Comparison of ENCODE assay signal across 9 mouse cellular contexts in the genomic region with DNA sequence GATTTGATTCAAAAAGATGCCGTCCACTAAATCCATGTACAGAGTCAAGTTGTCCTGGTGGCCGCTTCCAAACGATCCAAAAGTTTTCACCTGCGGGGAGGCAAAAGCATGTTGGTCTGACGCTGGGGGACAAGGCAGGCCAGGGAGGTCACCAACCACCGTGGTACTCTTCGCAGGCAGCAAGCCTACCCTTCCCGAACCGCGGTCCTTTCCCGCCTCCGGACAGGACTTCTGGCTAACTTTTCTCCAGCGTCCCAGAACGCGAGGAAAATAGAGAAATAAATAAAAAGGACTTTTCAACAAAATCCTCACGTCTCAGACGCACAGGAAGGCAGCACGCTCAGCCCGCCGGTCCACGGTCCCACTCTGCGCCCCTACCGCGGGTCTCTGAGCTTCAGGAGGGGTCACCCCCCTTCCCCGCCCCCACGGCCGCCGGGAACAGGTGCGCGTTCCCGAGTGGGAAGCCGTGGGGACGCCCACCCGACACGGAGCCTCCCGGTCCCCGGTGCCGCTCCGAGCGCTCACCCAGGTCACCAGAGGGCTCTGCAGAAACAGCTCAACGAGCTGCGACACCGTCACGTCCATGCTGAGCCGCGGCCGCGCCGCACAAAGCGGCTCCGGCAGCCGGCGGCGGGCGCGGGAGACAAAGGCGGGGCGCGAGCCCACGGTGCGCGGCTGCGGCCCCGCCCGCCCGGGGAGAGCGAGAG. TPM values are rescaled to one million over a fixed set of nuclear protein-coding genes. Genes with fewer than 3 reads are reported as not detected.
A peak's percentile ranks its signal among the peaks of the same experiment; 100 is the strongest.
DNase-seq lines count a peak whose midpoint lies in the region; ATAC-seq lines count a peak whose summit lies in the region.
"Had no signal": no experiment of that assay in that cellular context is flagged by ENCODE, and none has a peak within 500 bp of the region (broad histone marks: within the 10 kb centered on the region; RNA-seq: fewer than 3 reads in every experiment).

No protein-coding gene starts in this region.

- H3K9me3 ChIP-seq in intestine, embryonic 16.5 days (ENCODE audit: control insufficient read depth, low read length): no peaks in the 10 kb centered on the region

- intact Hi-C loops in gastrocnemius, postnatal 36 days (cut with DNase I): no loop called here

- under 1% methylated on average over 66 of the region's 67 CpGs for WGBS in intestine, embryonic 16.5 days

- H3K4me3 ChIP-seq in intestine, embryonic 16.5 days (ENCODE audit: low read length): peak overlapping the region; percentile 80

- peaks cover 8% of the 10 kb centered on the region; the same call in 1 of the 2 replicates for H3K4me1 ChIP-seq in intestine, embryonic 16.5 days (ENCODE audit: control insufficient read depth, insufficient read depth, low read length)

- peak overlapping the region; percentile 87 for H3K4me2 ChIP-seq in intestine, embryonic 16.5 days (ENCODE audit: low read depth, low read length)

- no peak for ATAC-seq in intestine, embryonic 16.5 days

- peak; percentile 34 to 49 for DNase-seq in gastrocnemius, postnatal 4 days (ENCODE audit: low spot score in 2 of 2)
- no peak for DNase-seq in gastrocnemius, postnatal 36 days
- peak; percentile 8 for DNase-seq in urinary bladder, postnatal 25 days (ENCODE audit: low spot score)
- no peak for DNase-seq in urinary bladder, postnatal 4 days (ENCODE audit: low spot score in 2 of 2)
- peak; percentile 47 for DNase-seq in neural tube, embryonic 10.5 days (ENCODE audit: extremely low spot score, low spot score)
- no peak for DNase-seq in natural killer cell, adult 2 months (ENCODE audit: low spot score in 2 of 2)
- no peak for DNase-seq in ovary, postnatal 14 days (ENCODE audit: low spot score)

- peak overlapping the region; percentile 93 for H3K9ac ChIP-seq in intestine, embryonic 16.5 days (ENCODE audit: low read depth, low read length)

- H3K27me3 ChIP-seq in intestine, embryonic 16.5 days (replicated peaks; ENCODE audit: control insufficient read depth, insufficient read depth, low read length): no peaks in the 10 kb centered on the region
- H3K27me3 ChIP-seq: Patski had no signal

- no peaks in the 10 kb centered on the region for H3K36me3 ChIP-seq in intestine, embryonic 16.5 days (ENCODE audit: control insufficient read depth, insufficient read depth, low read length)

- H3K27ac ChIP-seq in intestine, embryonic 16.5 days (ENCODE audit: low read length): peak overlapping the region; percentile 88

RNA-seq across cellular contexts. Expression of a gene that starts 0.5 kb away (rescaled TPM):
- total RNA-seq in gastrocnemius, postnatal 4 days (2021): 10 to 100 TPM; 51.1 to 57.3 TPM
- total RNA-seq in gastrocnemius, postnatal 36 days (2021): 10 to 100 TPM; 32.3 to 33.9 TPM
- polyA plus RNA-seq in intestine, embryonic 16.5 days (2015; fragmentation: Nextera tagmentation; extraction: Ambion mirVana): 13.1 and 13.6 TPM in 2 replicates

RNA-seq across cellular contexts. Expression of a gene that starts 55.1 kb away (rescaled TPM):
- 10 to 100 TPM; 41.5 to 45.7 TPM for total RNA-seq in gastrocnemius, postnatal 4 days (2021)
- 10 to 100 TPM; 13.7 to 18.6 TPM for total RNA-seq in gastrocnemius, postnatal 36 days (2021)
- polyA plus RNA-seq in intestine, embryonic 16.5 days (2015; fragmentation: Nextera tagmentation; extraction: Ambion mirVana): 21.9 and 25.8 TPM in 2 replicates

Comparison
In these comparisons a context has a peak if more than half of its experiments do, and no peak if none do; other contexts are left out.
1. DNase-seq: peak in gastrocnemius, postnatal 4 days (2 of 2), urinary bladder, postnatal 25 days (single experiment) and neural tube, embryonic 10.5 days (single experiment); none in gastrocnemius, postnatal 36 days (0 of 2), urinary bladder, postnatal 4 days (0 of 2), natural killer cell, adult 2 months (0 of 2) and ovary, postnatal 14 days (single experiment).